15 mouse cellular contexts compared by ENCODE assay signal in the genomic region with DNA sequence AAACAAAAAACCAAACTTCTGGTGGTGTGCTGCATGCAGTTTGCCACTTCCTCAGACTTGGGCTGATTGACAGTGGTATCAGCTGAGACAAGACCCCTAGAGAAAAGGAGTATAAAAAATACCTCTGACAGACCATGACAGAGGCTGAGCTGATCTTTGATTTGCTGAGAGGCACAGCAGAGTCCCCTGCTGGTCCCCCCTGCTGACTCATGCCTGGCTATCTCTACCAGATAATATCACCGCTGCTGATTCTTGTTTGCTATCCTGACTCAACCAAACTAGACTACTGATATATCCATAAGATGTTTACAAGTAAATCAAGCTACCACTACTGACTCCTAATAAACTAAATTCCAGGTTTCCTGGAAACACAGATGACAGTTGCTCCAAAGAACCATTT.
"Had no signal": no experiment of that assay in that cellular context is flagged by ENCODE, and none has a peak within 500 bp of the region (broad histone marks: within the 10 kb centered on the region; RNA-seq: fewer than 3 reads in every experiment).

No protein-coding gene starts in this region.

- H3K4me2 ChIP-seq: limb, embryonic 13.5 days; lung, embryonic 15.5 days; midbrain, embryonic 13.5 days had no signal

- H3K4me3 ChIP-seq: limb, embryonic 13.5 days; lung, embryonic 15.5 days; midbrain, embryonic 13.5 days had no signal

- ATAC-seq: intestine, embryonic 16.5 days; midbrain, embryonic 13.5 days had no signal

- DNase-seq: kidney, adult 8-10 months; kidney, postnatal 36 days; layer of hippocampus, adult 9-11 months; left cerebral cortex, postnatal 4 days; lung, postnatal 14 days; right cerebral cortex, adult 18-20 months; right cerebral cortex, postnatal 25 days; thymus, postnatal 14 days had no signal

- H3K9ac ChIP-seq: limb, embryonic 13.5 days; liver, embryonic 14.5 days; lung, embryonic 15.5 days; midbrain, embryonic 13.5 days had no signal

- H3K9me3 ChIP-seq: limb, embryonic 13.5 days; lung, embryonic 15.5 days; midbrain, embryonic 13.5 days had no signal

- H3K4me1 ChIP-seq: limb, embryonic 13.5 days; lung, embryonic 15.5 days; midbrain, embryonic 13.5 days had no signal

- H3K27me3 ChIP-seq: limb, embryonic 13.5 days; lung, embryonic 15.5 days; midbrain, embryonic 13.5 days had no signal

- H3K27ac ChIP-seq: kidney, postnatal 0 days; limb, embryonic 13.5 days; liver, embryonic 14.5 days; lung, embryonic 15.5 days; macrophage; midbrain, embryonic 13.5 days had no signal
